Mouse (Mus musculus) kidney, adult 9 months (tissue): ENCODE results near the gene Gpatch1.
"Not testable (repeated sequence)": the region's sequence is repeated elsewhere in the genome, so short reads cannot be mapped to it uniquely, and the experiment has no call there.

Experiments used
- DNase-seq: peaks from one replicate; pipeline ENCODE4 v3.0.0; 2022

Gpatch1 gene

GRCm38 (mm10) chr7:35322732-35323420 is 4.6 kb upstream of the Gpatch1 start:
- DNase-seq = no peak

- DNase-seq = no peak
Measured at GRCm38 (mm10) chr7:35322161-35322560, 3.9 kb upstream of the Gpatch1 start.

DNA sequence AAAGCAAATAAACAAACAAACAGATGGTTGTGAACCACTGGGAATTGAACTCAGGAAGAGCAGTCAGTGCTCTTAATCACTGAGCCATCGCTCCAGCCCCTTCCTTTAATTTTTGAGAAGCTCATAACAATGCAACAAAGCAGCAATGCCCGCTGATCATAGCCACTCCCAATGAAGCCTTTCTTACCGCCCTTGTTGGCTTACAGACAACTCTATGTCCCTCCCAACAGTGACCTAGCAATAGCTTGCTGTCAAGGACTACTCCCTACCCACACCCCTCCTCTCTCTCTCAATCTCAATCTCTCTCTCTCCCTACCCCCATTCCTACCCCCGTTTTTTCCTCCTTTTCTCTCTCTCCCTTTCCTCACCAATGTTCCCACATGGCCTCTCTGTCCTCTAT is 1.5 kb upstream of the Gpatch1 start:
- no peak for DNase-seq

GRCm38 (mm10) chr7:35319221-35319620 is 981 bp upstream of the Gpatch1 start:
- not testable (repeated sequence) for DNase-seq

- no peak for DNase-seq
Measured at GRCm38 (mm10) chr7:35314156-35314555, 4.1 kb downstream of the Gpatch1 start.

- no peak for DNase-seq
Measured at GRCm38 (mm10) chr7:35311214-35311613, 7.0 kb downstream of the Gpatch1 start.

- no peak for DNase-seq
Measured at GRCm38 (mm10) chr7:35300792-35301191, 17.4 kb downstream of the Gpatch1 start.

- peak; percentile 32 for DNase-seq
Measured at GRCm38 (mm10) chr7:35299656-35300055, 18.6 kb downstream of the Gpatch1 start.

- DNase-seq = no peak
Measured at GRCm38 (mm10) chr7:35297886-35298285, 20.4 kb downstream of the Gpatch1 start.

DNA sequence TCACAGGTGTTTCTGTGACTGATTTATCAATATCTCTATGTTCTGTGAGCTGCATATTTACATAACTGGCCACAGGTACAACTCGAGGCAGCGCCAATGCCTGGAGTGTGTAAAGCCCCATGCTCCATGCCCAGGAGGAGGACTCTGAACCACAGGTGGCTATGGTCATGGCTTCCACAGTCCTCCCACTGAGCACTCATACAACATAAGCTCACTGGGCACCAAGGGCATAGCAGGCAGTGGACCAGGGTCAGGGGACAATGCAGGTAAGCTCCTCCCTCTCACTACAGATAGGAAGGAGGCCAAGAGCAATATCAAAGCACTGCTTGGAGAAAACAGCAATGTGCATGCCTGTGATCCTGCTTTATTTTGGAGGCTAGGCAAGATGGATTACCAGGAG is 22.6 kb downstream of the Gpatch1 start:
- no peak for DNase-seq

DNA sequence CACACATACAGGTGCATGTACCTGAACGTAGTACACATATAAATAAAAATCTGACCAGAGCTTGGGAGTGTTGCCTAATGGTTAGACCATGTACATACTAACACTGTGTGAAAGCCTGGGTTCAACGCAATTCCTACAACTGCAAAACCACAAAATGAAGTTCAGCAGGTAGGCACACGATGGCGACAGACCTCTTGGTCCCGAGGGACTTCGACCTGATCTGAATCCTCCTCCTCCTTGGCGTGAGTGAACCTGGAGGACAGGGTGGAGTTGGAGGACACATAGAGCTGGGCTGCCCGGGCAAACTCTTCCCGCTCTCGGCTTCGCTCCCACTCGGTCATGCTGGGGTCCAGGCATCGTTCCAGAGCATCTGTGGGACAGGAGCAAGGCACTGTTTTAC is 24.8 kb downstream of the Gpatch1 start:
- DNase-seq = no peak

- DNase-seq = no peak
Measured at GRCm38 (mm10) chr7:35278933-35279332, 39.3 kb downstream of the Gpatch1 start.

- DNase-seq = no peak
Measured at GRCm38 (mm10) chr7:35277433-35277832, 40.8 kb downstream of the Gpatch1 start.

GRCm38 (mm10) chr7:35269443-35270024 is 48.7 kb downstream of the Gpatch1 start:
- peak; percentile 43 for DNase-seq

- peak; percentile 18 for DNase-seq
Measured at GRCm38 (mm10) chr7:35267841-35268240, 50.4 kb downstream of the Gpatch1 start.

DNA sequence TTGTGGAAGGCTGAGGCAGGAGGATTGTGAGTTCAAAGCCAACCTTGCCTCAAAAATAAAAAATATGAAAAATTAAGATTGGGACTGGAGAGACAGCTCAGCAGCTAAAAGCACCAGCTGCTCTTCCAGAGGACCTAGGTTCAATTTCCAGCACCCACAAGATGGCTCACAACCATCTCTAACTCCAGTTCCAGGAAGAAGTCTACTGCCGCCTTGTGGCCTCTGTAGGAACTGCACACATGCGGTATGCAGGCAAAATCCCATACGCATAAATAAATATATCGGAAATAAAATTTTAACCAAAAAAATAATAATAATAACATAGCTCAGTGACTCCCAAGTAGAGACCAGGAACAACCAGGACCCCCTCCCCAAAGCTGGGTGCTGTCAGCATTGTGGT is 51.6 kb downstream of the Gpatch1 start:
- no peak for DNase-seq

DNA sequence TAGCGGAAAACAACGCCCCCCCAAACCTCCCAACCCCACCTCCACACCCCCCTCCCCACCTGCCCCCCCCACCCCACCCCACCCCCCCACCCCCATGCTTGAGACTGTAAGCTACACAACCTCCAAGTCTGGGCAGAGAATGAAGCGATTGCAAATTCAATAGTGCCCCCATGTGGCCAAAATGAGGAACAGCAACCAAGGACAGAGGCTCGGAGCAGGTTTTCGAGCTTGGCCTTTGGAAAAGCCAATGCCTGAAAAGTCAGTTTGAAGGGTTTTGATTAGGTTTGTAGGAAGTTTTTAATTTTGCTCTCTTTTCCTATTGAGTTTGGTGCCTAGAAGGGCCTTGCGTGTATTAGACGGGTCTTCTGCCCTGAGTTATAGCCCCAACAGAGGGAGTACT is 53.5 kb downstream of the Gpatch1 start:
- peak; percentile 65 for DNase-seq

GRCm38 (mm10) chr7:35263595-35264489 is 54.4 kb downstream of the Gpatch1 start:
- no peak for DNase-seq

DNA sequence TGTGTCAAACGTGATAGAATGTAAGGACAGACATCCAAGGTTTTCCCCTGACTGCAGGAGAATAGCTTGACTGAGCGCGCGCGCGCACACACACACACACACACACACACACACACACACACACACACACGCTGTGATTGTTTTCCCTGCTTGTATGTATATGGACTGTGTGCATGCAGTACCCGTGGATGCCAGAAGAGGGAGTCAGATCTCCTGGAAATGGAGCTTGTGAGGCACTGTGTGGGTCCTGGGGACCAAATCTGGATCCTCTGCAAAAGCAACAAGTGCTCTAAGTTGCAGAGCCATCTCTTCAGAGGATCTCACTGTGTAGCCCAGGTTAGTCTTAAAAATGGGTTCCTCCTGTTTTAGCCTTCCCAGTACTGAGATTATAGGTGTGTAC is 58.9 kb downstream of the Gpatch1 start:
- no peak for DNase-seq

GRCm38 (mm10) chr7:35258294-35258693 is 59.9 kb downstream of the Gpatch1 start:
- no peak for DNase-seq

DNA sequence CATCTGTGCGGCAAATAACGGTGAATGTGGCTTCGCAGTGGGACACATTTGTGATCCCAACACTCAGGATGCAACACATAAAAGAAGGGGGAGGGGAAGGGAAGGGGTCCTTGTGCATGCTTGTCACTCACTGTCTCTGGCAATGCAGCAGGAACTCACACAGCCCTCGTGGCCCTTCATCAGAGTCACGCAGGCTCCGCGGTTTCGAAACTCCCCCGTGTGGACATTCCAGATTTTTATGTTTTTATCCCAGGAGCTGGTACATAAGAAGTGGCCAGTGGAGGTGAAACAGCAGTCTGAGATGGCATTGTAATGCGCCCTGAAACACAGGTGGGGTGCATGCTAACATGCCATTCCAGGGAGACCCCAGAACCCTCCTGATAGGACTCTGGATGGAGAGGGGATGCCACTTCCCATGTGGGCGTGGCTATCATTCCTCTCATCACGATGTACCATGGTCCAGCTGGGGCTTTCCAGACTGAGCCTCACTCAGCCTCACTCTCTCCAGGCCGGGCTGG is 66.1 kb downstream of the Gpatch1 start:
- peak; percentile 64 for DNase-seq

DNA sequence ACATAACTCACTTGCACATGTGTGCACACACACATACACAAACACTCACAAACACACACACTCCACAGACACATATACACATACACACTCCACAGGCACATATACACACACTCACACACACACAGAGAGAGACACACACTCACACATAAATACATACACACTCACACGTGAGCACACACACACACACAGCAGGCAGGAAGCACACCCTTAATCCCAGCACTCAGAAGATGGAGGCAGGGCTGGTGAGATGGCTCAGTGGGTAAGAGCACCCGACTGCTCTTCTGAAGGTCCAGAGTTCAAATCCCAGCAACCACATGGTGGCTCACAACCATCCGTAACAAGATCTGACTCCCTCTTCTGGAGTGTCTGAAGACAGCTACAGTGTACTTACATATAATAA is 80.3 kb downstream of the Gpatch1 start:
- DNase-seq = not testable (repeated sequence)

DNA sequence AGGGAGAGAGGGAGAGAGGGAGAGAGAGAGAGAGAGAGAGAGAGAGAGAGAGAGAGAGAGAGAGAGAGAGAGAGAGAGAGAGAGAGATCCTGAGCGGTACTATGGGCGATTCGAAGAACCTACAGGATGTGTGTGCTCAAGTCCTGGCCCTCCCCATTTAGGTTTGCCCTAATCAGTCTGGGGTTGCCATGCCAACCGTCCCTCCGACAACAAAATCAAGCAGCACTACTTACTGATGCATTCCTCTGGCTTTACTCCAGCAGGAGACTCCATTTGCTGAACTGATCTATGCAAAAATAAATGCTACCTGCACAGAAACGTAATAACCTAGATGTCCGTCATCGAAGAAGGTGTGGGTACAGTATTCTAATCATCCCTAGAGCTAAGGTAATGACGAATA is 82.9 kb downstream of the Gpatch1 start:
- peak; percentile 64 for DNase-seq
